Mouse (Mus musculus): ENCODE results near the gene Nexn.
"Not testable (repeated sequence)": the region's sequence is repeated elsewhere in the genome, so short reads cannot be mapped to it uniquely, and the experiment has no call there.

Gene Nexn

DNA sequence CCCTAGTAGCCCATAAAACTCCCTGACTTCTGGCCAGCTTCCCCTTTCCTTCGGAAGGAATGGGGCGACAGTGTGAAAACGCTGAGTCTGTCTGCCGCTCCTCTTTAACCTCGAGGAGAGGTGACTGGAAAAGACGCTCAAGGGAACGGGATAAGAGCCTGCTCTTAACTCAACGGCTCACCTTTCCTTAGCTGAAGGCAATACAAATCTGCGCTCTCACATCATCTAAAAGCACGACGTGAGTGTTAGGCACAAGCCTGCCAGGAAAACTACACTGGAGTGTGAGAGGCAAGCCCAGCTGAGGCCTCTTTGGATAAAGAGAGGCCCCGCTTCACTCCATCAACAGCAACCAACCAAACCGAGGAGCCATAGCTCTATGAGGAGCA is at the start of gene Nexn:
Gene Nexn, minus strand, starts transcription at position 315 of the 386 bp plus-strand sequence.
- DNase-seq (ENCODE audit: low read depth, low spot score): no peak

DNA sequence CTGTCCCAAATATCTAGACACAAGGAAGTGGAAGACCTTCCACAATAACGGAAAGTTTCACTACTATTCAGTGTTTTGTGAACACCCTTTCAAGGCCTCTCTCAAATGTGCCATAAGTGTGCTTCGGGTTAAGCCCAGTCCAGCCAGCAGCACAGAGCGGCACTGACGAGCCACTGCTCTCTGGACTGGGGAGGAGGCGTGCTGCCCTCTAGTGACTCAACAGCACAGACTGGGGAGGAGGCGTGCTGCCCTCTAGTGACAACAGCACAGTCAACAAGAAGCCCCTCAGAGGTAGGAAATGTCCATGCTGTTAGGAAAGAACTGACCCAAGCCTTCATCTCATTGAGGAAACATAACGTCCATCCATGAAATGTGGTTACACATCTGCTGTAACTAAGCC is 49.5 kb upstream of the Nexn start:
- peak; percentile 66 for DNase-seq (ENCODE audit: low read depth, low spot score)

- DNase-seq (ENCODE audit: low read depth, low spot score): not testable (repeated sequence)
Measured at GRCm38 (mm10) chr3:152314666-152315065, 48.5 kb upstream of the Nexn start.

GRCm38 (mm10) chr3:152309250-152309645 is 43.1 kb upstream of the Nexn start:
- no peak for DNase-seq (ENCODE audit: low read depth, low spot score)

DNA sequence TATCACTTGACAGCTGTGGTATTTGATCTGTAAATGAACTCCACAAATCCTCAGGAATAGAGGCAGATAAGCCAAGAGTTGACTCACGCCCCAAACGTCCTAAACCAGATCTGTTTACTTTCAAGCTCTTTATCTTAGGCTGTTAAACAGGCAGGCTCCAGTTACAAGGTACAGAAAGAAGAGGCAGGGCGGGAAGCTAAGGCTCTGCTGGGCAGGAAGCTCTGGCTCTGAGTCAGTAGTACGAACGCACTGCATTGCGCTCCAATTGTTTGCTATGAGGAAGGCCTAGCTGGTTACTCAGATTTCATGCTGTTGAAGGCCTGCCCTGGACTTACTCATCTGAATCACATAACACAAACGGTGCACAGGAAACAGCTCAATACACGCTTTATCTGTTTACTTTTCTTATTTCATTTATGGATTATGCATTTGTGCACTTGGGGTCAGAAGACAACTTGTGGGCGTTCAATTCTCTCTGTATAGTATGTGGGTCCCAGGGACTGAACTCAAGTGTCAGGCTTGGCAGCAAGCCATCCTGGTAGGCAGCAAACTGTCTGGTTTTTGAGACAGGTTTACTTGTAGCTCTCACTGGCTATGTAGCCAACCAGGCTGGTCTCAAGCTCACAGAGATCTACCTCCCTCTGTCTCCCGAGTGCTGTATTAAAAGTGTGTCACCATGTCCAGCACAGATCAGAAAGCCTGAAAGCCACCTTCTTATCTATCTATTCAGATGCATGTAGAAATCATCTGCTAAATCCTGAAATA is 42.5 kb upstream of the Nexn start:
- DNase-seq (ENCODE audit: low read depth, low spot score): no peak

- DNase-seq (ENCODE audit: low read depth, low spot score): no peak
Measured at GRCm38 (mm10) chr3:152305971-152306370, 39.8 kb upstream of the Nexn start.

DNA sequence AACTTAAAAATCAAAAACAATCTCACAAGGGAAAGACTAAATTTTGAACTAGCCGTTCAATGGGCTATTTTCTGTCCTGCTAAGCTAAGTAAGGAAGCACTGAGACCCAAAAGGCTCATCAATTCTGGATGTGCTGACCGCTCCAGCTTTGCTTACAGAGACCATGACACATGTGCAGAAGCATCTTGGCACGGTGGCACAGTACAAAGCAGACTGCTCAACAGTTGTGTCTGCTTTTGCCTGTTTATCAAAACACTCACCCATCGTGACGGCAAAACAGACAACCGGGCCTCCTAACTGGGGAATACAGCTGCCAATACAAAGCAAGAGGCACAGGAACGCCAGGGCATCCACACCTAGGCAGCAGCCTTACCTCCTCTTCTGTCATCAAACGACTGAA is 38.9 kb upstream of the Nexn start:
- no peak for DNase-seq (ENCODE audit: low read depth, low spot score)

DNA sequence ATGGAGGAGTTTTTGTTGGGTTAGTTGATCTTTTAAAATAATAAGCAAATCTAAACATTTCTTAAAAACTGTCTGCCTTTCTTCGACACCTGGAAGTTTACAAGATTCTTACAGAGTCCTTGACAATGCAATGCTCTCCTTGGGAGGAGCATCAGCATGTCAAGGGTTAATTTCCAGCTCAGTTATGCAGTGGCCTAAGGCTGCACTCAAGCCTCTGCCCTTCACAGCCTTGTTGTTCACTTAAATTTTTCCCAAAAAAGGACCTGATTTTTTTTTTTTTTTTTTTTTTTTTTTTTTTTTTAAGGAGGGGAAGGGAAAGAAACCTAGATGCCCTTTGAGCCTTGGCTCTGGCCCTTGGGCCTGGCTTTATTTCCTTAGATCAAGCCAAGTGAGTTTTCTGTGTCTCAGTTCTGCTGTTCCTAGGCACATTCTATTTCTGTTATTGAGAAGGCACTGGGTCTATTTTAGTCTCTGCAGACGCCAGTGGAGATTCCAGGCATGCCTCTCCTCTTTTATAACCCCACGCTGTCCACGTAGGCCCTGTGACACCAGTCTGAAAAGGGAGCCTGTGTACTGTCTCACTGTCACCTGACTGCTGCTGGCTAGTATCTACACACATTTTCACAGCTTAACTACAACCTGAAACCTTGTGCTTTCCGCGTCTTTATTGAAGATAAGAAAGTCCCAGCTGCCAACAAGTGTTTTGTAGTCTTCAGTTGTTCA is 38.1 kb upstream of the Nexn start:
- DNase-seq (ENCODE audit: low read depth, low spot score): no peak

- DNase-seq (ENCODE audit: low read depth, low spot score): no peak
Measured at GRCm38 (mm10) chr3:152302991-152303390, 36.8 kb upstream of the Nexn start.

GRCm38 (mm10) chr3:152300376-152301337 is 34.5 kb upstream of the Nexn start:
- no peak for DNase-seq (ENCODE audit: low read depth, low spot score)

- no peak for DNase-seq (ENCODE audit: low read depth, low spot score)
Measured at GRCm38 (mm10) chr3:152295896-152296295, 29.7 kb upstream of the Nexn start.

GRCm38 (mm10) chr3:152294400-152294799 is 28.2 kb upstream of the Nexn start:
- no peak for DNase-seq (ENCODE audit: low read depth, low spot score)

DNA sequence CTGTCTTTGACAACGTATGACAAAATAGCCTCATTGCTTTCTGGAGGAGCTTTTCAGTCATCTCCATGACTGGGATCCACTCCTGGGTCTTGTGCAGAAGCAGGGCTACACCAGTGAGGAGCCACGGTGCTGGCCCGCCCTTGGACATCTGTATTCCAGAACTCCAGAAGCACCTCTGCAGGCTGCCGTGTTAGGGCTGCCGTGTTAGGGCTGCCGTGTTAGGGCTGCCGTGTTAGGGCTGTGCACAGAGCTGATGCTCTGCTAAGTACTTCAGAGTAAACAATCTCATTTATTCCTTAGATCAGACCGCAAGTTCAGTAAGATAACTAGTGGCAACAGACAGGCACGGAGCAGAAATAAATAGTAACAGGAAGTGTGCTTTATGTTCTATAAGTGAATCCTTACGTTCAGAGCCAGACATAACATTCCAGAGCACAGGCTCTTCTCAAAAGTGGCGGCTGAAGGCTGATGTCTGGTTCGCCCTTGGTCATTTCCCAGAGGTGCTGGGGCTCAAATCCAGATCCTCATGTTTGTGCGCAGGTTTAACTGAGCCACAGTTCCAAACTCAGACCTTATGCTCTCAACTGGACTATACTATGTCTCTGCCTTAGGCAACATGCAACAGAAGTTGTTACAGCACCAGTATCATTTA is 27.5 kb upstream of the Nexn start:
- DNase-seq (ENCODE audit: low read depth, low spot score): no peak

DNA sequence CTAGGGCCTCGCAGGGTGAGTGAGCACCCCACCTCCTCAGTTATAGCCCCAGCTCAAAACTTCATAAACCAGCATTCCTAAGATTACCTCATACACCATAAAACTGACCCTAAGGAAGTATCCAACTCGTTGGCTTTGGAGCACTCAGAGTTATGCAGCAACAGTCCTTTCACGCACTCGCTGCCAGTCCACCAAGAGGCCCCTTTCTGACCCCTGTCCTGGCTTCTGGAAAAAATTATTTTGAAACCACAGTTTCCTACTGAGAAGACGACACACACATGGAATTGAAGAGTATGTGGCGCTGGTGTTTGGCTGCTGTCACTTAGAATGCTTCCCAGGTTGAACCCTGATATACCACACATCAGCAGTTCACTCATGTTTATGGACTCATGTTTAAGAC is 25.7 kb upstream of the Nexn start:
- no peak for DNase-seq (ENCODE audit: low read depth, low spot score)

GRCm38 (mm10) chr3:152290175-152290798 is 24.1 kb upstream of the Nexn start:
- DNase-seq (ENCODE audit: low read depth, low spot score): no peak

DNA sequence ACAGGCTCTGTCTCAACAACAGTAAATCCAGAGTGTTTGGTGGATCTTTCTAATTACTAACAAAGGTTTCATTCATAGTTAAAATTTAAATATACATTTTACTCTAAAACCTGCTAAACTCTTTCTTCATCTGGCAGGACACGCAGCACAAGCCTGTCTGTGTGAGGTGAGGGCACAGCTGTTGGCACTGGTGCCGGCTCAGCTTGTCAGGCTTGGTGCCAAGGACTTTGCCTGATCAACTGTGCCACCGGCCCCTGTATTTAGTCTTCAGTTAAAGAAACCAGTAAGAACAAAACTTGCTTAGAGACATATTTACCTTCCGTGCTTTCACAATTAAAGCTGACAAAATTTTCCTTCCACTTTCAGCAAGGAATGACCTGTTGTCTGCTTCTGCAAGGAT is 22.6 kb upstream of the Nexn start:
- no peak for DNase-seq (ENCODE audit: low read depth, low spot score)

DNA sequence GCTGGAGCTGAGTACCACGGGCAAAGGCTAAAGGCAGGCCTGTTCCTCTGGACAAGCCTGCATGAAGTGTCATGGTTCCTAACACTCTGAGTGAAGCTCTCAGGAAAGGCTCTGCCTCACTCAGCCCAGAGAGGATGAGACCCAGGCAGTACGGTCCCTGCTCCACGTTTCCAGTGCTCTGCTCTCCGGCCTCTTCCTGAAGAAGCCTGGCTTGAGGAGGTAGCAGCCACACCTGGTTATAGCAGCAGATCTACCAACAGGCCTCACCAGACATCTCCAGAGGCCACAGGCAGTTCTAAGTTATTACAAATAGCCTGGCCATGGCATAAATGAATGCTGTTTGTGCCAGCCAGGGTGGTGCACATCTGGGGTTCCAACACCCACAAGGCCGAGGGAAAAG is 22.1 kb upstream of the Nexn start:
- no peak for DNase-seq (ENCODE audit: low read depth, low spot score)

DNA sequence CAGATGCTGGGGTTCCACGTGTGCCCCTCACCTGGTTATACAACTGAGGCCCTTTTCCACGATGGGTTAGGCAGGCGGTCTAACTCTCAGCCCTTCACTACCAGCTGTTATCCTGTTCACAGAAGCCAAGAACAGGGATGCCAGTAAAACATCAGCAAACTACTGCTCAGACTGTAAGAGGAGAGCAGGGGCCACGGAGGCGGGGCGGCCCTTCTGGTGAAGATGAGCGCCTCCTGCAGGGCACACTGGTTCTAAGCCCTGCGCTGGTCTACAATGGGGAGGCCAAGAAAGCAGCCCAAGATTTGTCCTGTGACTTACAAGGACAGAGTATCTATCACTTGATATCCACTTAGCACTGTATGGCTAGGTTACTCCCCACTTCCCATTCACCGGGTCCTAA is 21.7 kb upstream of the Nexn start:
- no peak for DNase-seq (ENCODE audit: low read depth, low spot score)

GRCm38 (mm10) chr3:152284759-152285158 is 18.6 kb upstream of the Nexn start:
- no peak for DNase-seq (ENCODE audit: low read depth, low spot score)

DNA sequence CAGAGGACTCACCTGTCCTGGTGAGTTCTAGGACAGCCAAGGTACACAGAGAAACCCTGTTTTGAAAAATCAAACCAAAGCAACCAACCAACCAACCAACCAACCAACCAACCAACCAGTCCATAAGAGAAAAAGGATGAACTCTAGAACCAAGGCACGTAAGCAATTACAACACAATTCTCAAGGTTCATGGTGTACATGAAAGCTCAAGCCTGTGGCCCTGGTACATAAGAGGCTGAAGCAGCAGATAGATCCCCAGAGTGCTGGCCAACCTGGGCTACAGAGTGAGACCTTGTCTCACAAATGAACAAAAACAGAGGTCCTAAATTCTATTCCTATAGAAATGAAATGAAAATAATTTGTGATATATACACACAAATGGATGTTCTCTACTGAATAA is 18.2 kb upstream of the Nexn start:
- DNase-seq (ENCODE audit: low read depth, low spot score): no peak

- no peak for DNase-seq (ENCODE audit: low read depth, low spot score)
Measured at GRCm38 (mm10) chr3:152282126-152282525, 16.0 kb upstream of the Nexn start.

Measured in WW6 (cell line).